Mouse (Mus musculus) limb, embryonic 13.5 days (tissue): ENCODE data around the gene Fibcd1. TPM values are rescaled to one million over a fixed set of nuclear protein-coding genes. Genes with fewer than 3 reads are reported as not detected.

ENCODE experiments used
- ATAC-seq: fragments of 200-750 bp; cut with Nextera tagmentation; 2 replicates; pipeline ENCODE4 v1.8.0; 2017; ENCODE audit warnings: low read depth, moderate number of reproducible peaks, moderate TSS enrichment; ENCODE audit not compliant: low FRiP score
- H3K27ac ChIP-seq: fragments of 300-500 bp; sonication (generic); 2 replicates; pipeline ENCODE4 v1.5.1; 2015; ENCODE audit warnings: inconsistent platforms, mild to moderate bottlenecking, moderate library complexity
- H3K27me3 ChIP-seq: fragments of 300-500 bp; sonication (generic); 2 replicates; pipeline ENCODE4 v1.6.1; 2015; ENCODE audit warnings: mild to moderate bottlenecking, inconsistent platforms
- H3K36me3 ChIP-seq: fragments of 300-500 bp; sonication (generic); 2 replicates; pipeline ENCODE4 v1.6.1; 2015; ENCODE audit warnings: inconsistent platforms, mild to moderate bottlenecking, moderate library complexity
- H3K4me1 ChIP-seq: fragments of 300-500 bp; sonication (generic); 2 replicates; pipeline ENCODE4 v1.6.1; 2015; ENCODE audit warnings: inconsistent platforms
- H3K4me2 ChIP-seq: fragments of 300-500 bp; sonication (generic); replicated peaks from 2 replicates; pipeline ENCODE4 v1.6.1; 2015; ENCODE audit warnings: inconsistent platforms, mild to moderate bottlenecking, moderate library complexity
- H3K4me3 ChIP-seq: fragments of 300-500 bp; sonication (generic); 2 replicates; pipeline ENCODE4 v1.5.1; 2015; ENCODE audit warnings: moderate library complexity, mild to moderate bottlenecking, inconsistent platforms
- H3K9ac ChIP-seq: fragments of 300-500 bp; sonication (generic); 2 replicates; pipeline ENCODE4 v1.6.1; 2015; ENCODE audit warnings: mild to moderate bottlenecking, inconsistent platforms
- H3K9me3 ChIP-seq: fragments of 300-500 bp; sonication (generic); 2 replicates; pipeline ENCODE4 v1.6.1; 2016; ENCODE audit warnings: inconsistent platforms
- WGBS: fragments of 180-500 bp; shearing (Covaris S2); methylation state at CpG from one replicate; pipeline ENCODE4 v1.1.7; 2015; 5-methylcytosine and 5-hydroxymethylcytosine counted together
- polyA plus RNA-seq: library from polyadenylated mRNA; unstranded; fragments of >200 nt; fragmentation: Nextera tagmentation; extraction: Ambion mirVana; gene quantifications from 2 replicates; pipeline ENCODE4 v1.2.1, GENCODE M21; 2015

The Fibcd1 gene
- polyA plus RNA-seq, 1 experiment from 2014 or later, result 0.25 TPM

GRCm38 (mm10) chr2:31785074-31785473, 60.7 kb downstream of the Fibcd1 start:
- no peak overlapping the region for H3K9ac ChIP-seq
- no peaks in the 10 kb centered on the region for H3K27me3 ChIP-seq
- H3K27ac ChIP-seq, result no peak overlapping the region
- peaks cover 100% of the 10 kb centered on the region for H3K36me3 ChIP-seq
- no peaks in the 10 kb centered on the region for H3K9me3 ChIP-seq
- no peak overlapping the region for H3K4me3 ChIP-seq
- no peak overlapping the region for H3K4me2 ChIP-seq
- no peaks in the 10 kb centered on the region; the same call in 1 of the 2 replicates for H3K4me1 ChIP-seq
- WGBS, result 43% methylated on average over 9 of the region's 9 CpGs
- peak; percentile 28; the same call in 1 of the 2 replicates for ATAC-seq

DNA sequence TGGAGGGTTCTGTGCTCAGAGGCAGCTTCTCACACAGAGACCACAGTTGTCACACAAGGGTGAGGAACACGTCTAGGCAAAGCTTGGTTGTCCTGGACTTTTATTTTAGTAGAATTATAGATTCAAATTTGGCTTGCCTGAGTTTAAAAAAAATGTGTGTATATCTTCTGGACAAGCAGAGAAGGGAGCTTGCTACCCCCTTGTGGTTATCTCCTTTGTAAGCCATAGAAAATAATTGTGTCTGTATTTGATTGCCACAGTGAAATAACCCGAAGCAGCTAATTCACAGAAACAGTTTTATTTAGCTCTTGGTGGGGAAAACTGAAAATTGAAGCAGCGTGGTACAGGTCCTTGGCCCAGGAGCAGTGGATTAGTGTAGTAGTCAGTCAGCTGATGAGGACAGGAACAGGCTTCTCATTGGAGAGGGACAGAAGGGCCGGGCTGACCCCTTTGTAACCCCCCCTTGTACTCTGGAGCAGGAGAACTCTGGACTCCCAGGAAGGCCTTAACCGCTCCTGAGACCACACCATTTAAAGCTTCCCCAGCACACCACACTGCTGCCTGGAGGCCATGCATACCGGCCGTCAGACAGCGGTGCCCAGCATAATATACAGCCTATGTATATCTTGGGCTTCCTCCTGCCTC, 62.7 kb downstream of the Fibcd1 start:
- no peak overlapping the region for H3K4me2 ChIP-seq
- no peak for ATAC-seq
- 73% methylated on average over 8 of the region's 8 CpGs for WGBS

GRCm38 (mm10) chr2:31779258-31779657, 66.5 kb downstream of the Fibcd1 start:
- ATAC-seq, result no peak
- Histone ChIP-seq H3K4me3 (no peak overlapping the region), H3K27me3 (no peaks in the 10 kb centered on the region), H3K9ac (no peak overlapping the region), H3K27ac (no peak overlapping the region; the same call in 1 of the 2 replicates), H3K4me2 (no peak overlapping the region), H3K36me3 (peaks cover 91% of the 10 kb centered on the region), H3K9me3 (peaks cover 3% of the 10 kb centered on the region; the same call in 1 of the 2 replicates), H3K4me1 (no peaks in the 10 kb centered on the region; the same call in 1 of the 2 replicates)
- 92% methylated on average over 2 of the region's 2 CpGs for WGBS

More for the DNA sequence above, 62.7 kb downstream of the Fibcd1 start:
- H3K27me3 ChIP-seq, result no peaks in the 10 kb centered on the region
- no peak overlapping the region for H3K9ac ChIP-seq
- H3K4me3 ChIP-seq, result no peak overlapping the region
- peaks cover 100% of the 10 kb centered on the region for H3K36me3 ChIP-seq
- H3K4me1 ChIP-seq, result no peaks in the 10 kb centered on the region; the same call in 1 of the 2 replicates
- no peak overlapping the region for H3K27ac ChIP-seq
- no peaks in the 10 kb centered on the region for H3K9me3 ChIP-seq

DNA sequence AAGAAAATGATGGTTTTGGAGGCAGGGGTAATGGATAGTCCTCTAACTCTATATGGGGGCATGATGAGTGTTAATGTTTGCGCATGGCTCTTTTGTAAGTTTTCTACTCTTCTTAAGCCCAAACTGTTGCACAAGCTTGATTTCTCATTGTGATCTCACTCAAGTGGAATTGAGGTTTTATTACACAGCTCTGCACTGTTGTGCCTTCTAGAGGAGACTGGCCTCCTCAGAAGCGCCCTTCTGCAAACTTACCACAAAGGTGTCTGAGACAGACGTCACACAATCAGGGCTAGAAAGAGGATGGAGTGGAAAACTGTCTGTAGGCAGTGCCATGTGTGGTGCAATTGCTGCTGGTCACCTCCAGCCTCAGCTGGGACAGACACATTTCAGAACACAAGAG, 69.3 kb downstream of the Fibcd1 start:
- WGBS, result 95% methylated on average over 3 of the region's 3 CpGs
- no peak for ATAC-seq
- Histone ChIP-seq H3K4me1 (peaks cover 7% of the 10 kb centered on the region), H3K4me2 (no peak overlapping the region), H3K27ac (no peak overlapping the region), H3K9me3 (peaks cover 3% of the 10 kb centered on the region; the same call in 1 of the 2 replicates), H3K9ac (no peak overlapping the region), H3K27me3 (no peaks in the 10 kb centered on the region), H3K4me3 (no peak overlapping the region), H3K36me3 (peaks cover 72% of the 10 kb centered on the region)

DNA sequence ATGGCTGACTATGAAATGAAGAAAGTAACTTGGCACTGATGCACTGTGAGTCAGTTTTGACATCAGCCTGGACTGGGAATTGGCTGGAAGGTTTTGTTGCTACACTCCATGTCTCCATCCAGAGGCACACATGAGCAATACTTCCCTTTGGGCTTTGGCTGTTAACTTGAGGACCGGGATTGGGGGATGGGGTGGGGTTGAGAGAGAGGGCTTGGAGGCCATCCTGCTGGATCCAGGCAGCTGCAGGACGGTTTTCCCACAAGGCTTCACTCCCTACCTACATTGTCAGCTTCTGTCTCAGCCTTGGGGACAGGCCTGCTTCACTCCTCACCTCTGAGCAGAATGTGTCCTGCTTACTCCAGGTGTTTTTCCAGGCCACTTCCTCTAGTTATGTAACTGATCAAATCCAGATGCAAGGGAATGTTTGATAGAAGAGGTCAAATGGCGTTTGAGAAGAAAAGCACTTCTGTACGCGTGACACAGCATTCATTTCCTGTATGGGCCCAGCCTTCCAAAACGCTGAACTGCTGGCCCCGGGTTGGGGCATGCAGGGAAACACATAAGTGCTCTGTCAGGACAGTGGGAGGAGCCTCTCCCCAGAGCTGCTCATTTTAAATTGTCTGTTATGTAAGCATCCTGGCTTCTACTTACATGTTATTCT, 74.9 kb downstream of the Fibcd1 start:
- peak overlapping the region; percentile 74 for H3K27ac ChIP-seq
- peak; percentile 54; the same call in 1 of the 2 replicates for ATAC-seq
- H3K27me3 ChIP-seq, result no peaks in the 10 kb centered on the region
- peaks cover 56% of the 10 kb centered on the region for H3K4me1 ChIP-seq
- WGBS, result 7% methylated on average over 7 of the region's 7 CpGs
- H3K4me3 ChIP-seq, result no peak overlapping the region
- H3K9me3 ChIP-seq, result peaks cover 3% of the 10 kb centered on the region; the same call in 1 of the 2 replicates
- H3K4me2 ChIP-seq, result peak overlapping the region; percentile 46
- peaks cover 19% of the 10 kb centered on the region for H3K36me3 ChIP-seq
- no peak overlapping the region for H3K9ac ChIP-seq

GRCm38 (mm10) chr2:31769631-31770111, 76.1 kb downstream of the Fibcd1 start:
- Histone ChIP-seq H3K4me3 (no peak overlapping the region), H3K4me2 (peak overlapping the region; percentile 49), H3K27me3 (no peaks in the 10 kb centered on the region), H3K9ac (peak overlapping the region; percentile 27; the same call in 1 of the 2 replicates), H3K9me3 (no peaks in the 10 kb centered on the region), H3K36me3 (peaks cover 12% of the 10 kb centered on the region), H3K27ac (peak overlapping the region; percentile 74), H3K4me1 (peaks cover 66% of the 10 kb centered on the region)
- 17% methylated on average over 6 of the region's 6 CpGs for WGBS
- ATAC-seq, result peak; percentile 45; the same call in 1 of the 2 replicates

GRCm38 (mm10) chr2:31769115-31769514, 76.7 kb downstream of the Fibcd1 start:
- Histone ChIP-seq H3K9ac (peak overlapping the region; percentile 27; the same call in 1 of the 2 replicates), H3K27ac (peak overlapping the region; percentile 74), H3K27me3 (no peaks in the 10 kb centered on the region), H3K4me3 (no peak overlapping the region), H3K9me3 (no peaks in the 10 kb centered on the region), H3K4me2 (peak overlapping the region; percentile 49), H3K4me1 (peaks cover 71% of the 10 kb centered on the region), H3K36me3 (peaks cover 7% of the 10 kb centered on the region)
- 33% methylated on average over 4 of the region's 4 CpGs for WGBS
- ATAC-seq, result 0 out of 2 replicates have a peak, but pooled peaks have one; percentile 4

DNA sequence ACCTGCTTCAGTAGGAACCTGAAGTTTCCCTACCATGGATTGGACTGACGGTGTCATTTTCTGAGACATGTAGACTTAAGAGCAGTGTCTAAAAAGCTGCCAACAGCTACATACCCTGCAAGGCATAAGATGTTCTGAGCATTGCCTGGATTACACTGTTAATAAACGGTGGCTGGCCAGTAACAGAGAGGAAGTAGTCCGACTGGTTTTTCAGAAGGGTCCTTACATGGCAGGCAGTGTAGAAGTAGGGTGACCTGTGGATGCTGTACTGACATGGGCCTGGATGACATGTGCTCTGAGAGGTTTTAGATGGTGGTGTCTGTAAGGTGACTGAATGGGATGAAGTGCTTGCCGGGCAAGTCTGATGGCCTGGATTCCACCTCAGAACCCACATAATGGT, 78.0 kb downstream of the Fibcd1 start:
- no peak overlapping the region for H3K9ac ChIP-seq
- no peak overlapping the region for H3K4me3 ChIP-seq
- H3K27me3 ChIP-seq, result no peaks in the 10 kb centered on the region
- no peaks in the 10 kb centered on the region for H3K9me3 ChIP-seq
- no peak overlapping the region for H3K27ac ChIP-seq
- H3K4me2 ChIP-seq, result no peak overlapping the region
- peaks cover 80% of the 10 kb centered on the region for H3K4me1 ChIP-seq
- ATAC-seq, result no peak
- H3K36me3 ChIP-seq, result peaks cover 2% of the 10 kb centered on the region
- WGBS, result 70% methylated on average over 4 of the region's 4 CpGs

DNA sequence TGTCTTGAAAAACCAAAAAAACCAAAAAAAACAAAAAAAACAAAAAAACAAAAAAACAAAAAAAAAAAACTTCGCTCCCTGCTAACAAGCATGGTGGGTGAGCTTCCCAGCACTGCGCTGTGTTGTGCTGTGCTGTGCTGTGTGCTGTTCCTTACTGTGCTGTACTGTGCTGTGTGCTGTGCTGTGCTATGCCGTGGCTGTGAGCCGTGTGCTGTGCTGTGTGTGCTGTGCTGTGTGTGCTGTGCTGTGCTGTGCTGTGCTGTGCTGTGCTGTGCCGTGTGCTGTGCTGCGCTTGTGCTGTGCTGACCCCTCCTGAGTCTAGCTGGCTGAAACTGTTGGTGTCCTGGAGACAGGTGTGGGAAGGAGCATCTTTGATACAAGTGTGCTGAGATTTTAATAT, 78.7 kb downstream of the Fibcd1 start:
- no peak overlapping the region for H3K4me3 ChIP-seq

More for the DNA sequence above, 78.7 kb downstream of the Fibcd1 start:
- Histone ChIP-seq H3K27ac (no peak overlapping the region), H3K9ac (no peak overlapping the region), H3K4me1 (peaks cover 86% of the 10 kb centered on the region), H3K36me3 (peaks cover 3% of the 10 kb centered on the region), H3K4me2 (no peak overlapping the region), H3K27me3 (no peaks in the 10 kb centered on the region), H3K9me3 (no peaks in the 10 kb centered on the region)
- ATAC-seq, result no peak
- 92% methylated on average over 6 of the region's 6 CpGs for WGBS

Other genes starting within 250 kb of the Fibcd1 start
- gene Prdm12, start 206.0 kb downstream of the Fibcd1 start, polyA plus RNA-seq, result not detected in 2 replicates
- 73.7 and 78.1 TPM in 2 replicates for gene Exosc2, start 175.3 kb downstream of the Fibcd1 start, polyA plus RNA-seq
- 52.4 and 55.9 TPM in 2 replicates for gene Abl1, start 157.6 kb downstream of the Fibcd1 start, polyA plus RNA-seq
- 0.14 and 0.23 TPM in 2 replicates for gene Qrfp, start 35.4 kb downstream of the Fibcd1 start, polyA plus RNA-seq
- gene Lamc3, start 41.3 kb upstream of the Fibcd1 start, polyA plus RNA-seq, result 0.28 and 0.34 TPM in 2 replicates
- 50.3 and 54.3 TPM in 2 replicates for gene Aif1l, start 104.1 kb upstream of the Fibcd1 start, polyA plus RNA-seq
- gene Nup214, start 128.4 kb upstream of the Fibcd1 start, polyA plus RNA-seq, result 112 and 114 TPM in 2 replicates
- gene Fam78a, start 238.9 kb upstream of the Fibcd1 start, polyA plus RNA-seq, result 4.5 and 5.4 TPM in 2 replicates
- gene Plpp7, start 249.5 kb upstream of the Fibcd1 start, polyA plus RNA-seq, result 7.3 and 8.3 TPM in 2 replicates